Mouse (Mus musculus) forelimb bud, embryonic 11.5 days (tissue): ENCODE measurements around the gene Slc18a3.

Experiments used
- DNase-seq: peaks from one replicate; pipeline ENCODE4 v3.0.0-alpha.2; 2012; ENCODE audit warnings: low read depth, low spot score

Gene Slc18a3

GRCm38 (mm10) chr14:32463211-32464040 is 1.2 kb downstream of the Slc18a3 start:
- DNase-seq = no peak

GRCm38 (mm10) chr14:32452552-32452951 is 12.1 kb downstream of the Slc18a3 start:
- DNase-seq = no peak

DNA sequence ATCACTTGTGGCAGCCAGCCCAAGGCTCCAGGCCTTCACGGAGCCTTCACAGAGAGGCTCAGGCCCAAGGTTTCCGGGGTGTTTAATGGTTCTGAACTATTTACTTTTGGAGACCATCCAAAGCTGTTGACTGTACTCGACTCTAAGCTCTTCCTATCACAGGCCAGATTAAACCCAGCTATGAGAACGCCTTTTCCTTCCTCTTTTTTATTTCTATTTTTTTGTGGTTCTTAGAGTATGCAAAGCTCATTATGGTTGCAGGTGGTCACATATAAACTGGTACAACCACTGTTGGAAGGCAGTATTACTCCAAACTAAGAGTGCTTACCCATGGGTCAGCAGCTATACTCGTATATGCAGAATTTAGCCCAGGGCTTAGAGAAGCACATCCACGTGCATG is 17.7 kb downstream of the Slc18a3 start:
- no peak for DNase-seq

DNA sequence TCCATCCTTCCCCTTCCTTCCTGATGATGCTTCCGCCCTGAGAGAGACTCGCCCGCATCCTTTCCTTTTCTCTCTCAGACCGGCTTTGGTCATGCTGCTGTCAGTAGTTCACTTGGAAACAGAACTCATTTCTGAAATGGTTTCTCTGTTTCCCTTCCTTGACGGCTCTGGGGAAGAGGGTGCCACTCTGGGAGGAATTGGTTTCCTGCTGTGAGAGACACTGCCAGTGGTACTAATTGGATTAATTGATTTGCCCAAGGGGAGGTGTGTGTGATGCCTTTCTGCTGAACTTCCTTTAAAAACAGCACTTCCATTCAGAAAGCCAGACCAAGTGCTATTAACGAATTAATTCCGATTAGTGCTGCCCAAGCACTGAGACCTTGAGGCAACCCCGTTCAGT is 21.2 kb downstream of the Slc18a3 start:
- DNase-seq = no peak

GRCm38 (mm10) chr14:32439744-32440143 is 24.9 kb downstream of the Slc18a3 start:
- peak; percentile 46 for DNase-seq

GRCm38 (mm10) chr14:32439316-32439715 is 25.3 kb downstream of the Slc18a3 start:
- no peak for DNase-seq

DNA sequence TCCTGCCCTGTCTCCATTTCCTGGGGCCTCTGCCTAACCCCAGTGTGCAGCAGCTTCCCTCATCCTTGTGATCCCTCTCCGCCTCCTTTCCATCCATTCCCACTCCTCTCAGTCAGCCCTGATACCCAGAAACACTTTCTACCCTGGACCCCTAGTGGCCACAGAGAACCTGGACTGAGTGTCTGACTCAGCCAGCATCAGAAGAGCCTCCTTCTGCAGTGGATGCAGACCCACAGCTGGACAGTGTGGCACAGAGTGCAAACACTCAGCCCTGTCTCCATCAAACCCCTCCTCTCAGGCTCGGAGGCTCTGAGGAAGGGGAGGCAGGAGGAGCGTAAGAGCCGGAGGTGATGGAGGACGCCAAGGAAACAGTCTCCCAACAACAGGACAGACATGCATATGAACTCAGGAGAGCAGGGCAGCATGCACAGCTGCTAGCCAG is 27.3 kb downstream of the Slc18a3 start:
- peak; percentile 37 for DNase-seq

DNA sequence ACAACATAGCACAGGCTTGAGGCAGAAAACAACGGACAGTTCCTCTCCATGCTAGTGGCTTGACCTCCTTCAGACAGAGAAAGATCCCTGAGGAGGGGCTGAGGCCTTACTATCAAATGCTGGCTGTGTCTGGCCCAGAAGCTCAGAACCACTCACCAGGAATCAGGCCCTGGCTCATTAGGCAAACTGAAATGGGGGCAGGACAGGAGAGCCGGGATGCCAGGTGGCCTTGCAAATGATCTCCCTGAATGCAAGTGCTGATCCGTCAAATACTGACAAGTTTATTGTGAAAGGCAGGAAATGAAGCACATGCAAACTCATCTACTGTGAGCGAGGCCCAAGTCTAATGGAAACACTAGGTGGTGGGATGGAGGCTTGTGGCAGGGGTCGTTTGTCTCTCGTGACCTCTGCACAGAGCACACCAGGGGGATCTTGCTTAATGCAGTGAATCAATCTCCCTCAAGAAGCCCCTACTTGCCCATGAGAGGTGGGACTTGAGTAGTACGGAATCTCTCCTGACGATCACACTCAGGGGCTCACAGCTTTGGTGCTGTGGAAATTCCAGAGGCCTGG is 35.5 kb downstream of the Slc18a3 start:
- DNase-seq = no peak

DNA sequence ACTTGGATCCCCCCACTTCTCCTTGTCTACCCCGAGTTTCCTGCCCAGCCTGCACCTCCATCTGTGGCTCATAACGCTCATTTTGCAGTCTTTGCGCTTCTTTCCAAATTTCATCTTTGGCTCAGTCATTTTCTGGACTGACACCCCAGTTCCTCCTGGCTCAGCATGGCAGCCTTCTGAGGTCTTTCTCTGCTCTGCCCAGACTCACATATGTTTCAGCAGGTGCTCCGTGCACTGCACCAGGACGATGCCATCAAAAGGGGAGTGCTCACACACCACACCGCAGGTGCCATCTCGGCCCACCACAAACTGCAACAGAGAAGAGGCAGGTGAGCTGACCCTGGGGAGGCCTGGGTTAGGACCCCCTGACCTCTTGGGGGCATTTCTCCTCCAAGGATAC is 40.7 kb downstream of the Slc18a3 start:
- DNase-seq = no peak

DNA sequence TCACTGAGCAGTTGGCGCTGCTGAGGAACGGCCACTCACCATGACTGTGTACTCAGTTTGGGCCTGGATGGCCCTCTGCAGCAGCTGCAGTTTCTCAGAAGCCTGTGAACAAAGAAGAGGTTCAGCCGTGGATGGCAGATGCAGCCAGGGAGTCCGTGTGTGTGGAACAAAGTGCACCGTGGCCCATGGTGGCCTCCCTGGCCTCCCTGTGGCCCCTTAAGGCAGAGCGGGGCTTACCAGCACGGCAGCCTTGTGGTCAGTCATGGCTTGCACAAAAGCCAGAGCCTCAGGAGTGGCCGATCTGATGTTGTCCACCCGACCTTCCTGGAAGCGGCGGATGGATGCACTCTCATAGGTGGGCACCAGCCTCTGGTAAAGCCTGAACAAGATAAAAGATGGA is 45.9 kb downstream of the Slc18a3 start:
- no peak for DNase-seq
